Mouse (Mus musculus) cerebellum, postnatal 4 days (tissue): Measurements from ENCODE around the gene Stau1.

Experiments
- DNase-seq, 2 experiments: peaks; one replicate each; pipeline ENCODE4 v3.0.0; 2022; ENCODE audit warnings: low spot score in 2 of 2, mixed read lengths in 1 of 2

Stau1 gene

DNA sequence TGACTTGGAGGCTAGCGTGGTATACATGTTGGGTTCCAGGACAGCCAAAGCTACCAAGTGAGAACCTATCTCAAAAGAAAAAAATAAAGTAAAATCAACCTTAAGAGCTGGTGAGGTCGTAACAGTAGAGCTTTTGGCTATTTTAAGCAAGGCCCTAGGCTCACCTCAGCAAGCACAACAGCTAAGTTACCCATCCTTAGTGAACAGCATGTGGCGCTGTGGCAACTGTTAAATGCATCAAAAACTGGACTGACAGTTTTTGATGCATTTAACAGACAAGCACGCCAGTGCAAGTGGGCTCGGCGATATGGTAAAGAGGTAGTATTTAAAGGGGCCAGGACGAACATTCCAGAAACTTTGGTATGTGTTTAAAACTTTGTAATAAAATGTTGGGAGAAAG lies 5.2 kb downstream of the Stau1 start:
- no peak for DNase-seq

DNA sequence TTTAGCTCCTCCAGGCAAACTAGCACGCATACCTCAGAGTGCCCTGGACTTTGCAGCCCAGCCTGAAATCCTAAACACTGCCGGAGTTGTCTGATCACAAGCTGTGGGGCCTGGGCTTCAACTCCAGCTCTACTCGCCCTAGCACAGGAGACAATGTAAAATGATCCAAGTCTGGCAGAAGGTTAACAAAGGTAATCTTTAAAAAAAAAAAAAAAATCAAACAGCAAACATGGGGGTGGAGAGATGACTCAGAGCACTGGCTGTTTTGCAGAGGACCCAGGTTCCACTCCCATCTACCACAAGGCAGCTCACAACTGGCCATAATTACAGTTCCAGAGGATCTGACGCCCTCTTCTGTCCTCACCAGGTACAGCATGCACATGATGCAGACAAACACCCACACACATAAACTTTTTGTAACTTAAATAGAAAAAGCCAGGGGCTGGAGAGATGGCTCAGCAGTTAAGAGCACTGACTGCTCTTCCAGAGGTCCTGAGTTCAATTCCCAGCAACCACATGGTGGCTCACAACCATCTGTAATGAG lies 12.7 kb downstream of the Stau1 start:
- no peak for DNase-seq

- no peak for DNase-seq
These were observed 15.9 kb downstream of the Stau1 start for GRCm38 (mm10) chr2:166980161-166980560.

DNA sequence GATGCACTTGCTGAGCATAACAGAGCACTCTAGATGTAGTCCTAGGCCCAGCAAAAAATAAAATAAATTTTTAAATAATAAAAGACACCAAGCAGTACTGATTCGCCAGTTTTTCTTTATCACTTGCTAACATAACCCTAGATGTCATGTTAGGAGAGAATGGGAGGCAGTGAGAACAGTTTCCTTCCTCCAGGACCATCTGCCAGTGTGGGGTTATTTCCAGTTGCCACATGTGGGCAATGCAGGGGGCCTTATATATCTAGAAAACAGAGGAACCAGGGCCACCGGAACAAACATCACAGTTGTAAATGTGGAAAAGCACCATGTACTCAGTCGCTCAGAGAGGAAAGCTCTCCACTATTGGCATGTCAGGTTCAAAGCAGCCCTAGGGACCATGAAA lies 18.6 kb downstream of the Stau1 start:
- DNase-seq: no peak

GRCm38 (mm10) chr2:166976356-166976755 lies 19.7 kb downstream of the Stau1 start:
- no peak for DNase-seq

DNA sequence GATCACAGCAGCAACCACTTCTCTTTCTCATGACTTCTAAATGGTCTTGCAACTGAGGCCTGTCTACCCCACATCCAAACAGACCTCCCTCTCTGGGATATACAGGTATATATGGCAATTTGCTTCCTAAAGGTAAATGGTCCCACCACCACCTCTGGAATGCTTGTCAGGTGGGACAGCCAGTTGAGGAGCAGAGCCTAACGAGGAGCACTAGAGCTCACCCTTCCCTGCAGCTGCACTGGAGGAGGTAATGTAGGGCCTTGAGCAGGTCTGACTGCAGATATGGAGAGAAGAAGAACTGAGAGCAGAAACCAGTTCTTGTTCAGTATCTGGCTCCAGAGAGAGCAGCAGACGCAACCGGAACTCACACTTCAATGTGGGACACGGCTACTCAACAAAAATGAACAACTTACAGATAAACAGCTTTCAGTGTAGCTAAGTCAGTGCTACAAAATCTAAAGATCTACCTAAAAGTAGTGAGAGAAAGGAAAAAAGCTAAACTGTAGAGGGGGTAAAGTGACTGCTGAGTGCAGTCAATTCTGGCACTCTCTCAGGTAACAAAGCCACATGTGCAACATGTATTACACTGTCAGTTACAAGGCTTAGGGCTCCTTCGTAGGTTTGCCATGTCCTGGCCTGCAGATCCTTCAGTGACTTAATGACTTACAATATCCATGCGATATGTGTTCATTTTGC lies 21.8 kb downstream of the Stau1 start:
- no peak for DNase-seq

GRCm38 (mm10) chr2:166973153-166973552 lies 22.9 kb downstream of the Stau1 start:
- DNase-seq: no peak

DNA sequence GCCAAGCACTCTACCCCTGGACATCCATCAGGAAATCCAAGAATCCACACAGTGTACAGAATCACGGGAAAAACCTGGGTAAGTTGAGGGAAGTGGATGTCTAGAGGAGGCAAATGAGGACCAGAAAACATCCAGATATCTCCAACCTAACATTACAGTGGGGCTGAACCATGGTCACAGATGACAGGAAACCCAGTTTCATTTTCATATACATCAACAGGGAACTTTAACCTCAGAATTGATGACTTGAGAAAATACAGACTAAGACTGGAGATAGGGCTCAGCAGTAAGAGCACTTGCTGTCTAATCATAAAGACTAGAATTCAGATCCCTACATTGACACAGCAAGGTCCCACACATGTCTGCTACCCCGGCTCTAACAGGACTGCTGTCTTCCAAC lies 31.3 kb downstream of the Stau1 start:
- no peak for DNase-seq

GRCm38 (mm10) chr2:166963257-166963656 lies 32.8 kb downstream of the Stau1 start:
- no peak for DNase-seq

DNA sequence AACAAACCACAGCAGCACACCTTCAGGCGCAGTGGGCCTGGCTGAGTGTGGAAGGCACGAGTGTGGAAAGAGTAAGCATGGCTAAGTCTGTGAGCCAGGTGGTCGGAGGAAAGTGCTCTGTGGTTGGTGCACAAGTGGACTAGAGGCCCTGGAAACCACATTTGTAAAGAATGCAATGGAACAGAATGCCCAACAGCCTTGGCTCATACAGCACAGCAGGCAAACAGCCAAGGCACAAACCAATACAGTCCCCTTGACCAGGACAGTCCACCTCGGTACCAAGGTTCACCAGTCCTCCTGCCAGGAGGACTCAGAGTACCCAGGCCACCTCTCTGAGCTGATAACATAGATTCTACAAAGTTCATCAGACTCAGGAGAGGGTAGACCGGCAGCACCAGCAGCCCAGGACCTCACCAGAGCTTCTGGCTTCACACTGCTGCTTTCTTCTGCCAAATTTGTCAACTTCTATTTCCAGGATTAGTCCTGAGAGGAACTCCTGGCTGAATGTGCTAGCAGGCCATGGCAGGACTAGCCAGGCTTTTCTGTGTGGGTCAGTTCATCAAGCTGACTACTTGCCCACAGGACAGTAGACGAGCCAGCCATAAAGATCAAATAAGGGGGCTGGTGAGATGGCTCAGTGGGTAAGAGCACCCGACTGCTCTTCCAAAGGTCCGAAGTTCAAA lies 35.3 kb downstream of the Stau1 start:
- DNase-seq: no peak

DNA sequence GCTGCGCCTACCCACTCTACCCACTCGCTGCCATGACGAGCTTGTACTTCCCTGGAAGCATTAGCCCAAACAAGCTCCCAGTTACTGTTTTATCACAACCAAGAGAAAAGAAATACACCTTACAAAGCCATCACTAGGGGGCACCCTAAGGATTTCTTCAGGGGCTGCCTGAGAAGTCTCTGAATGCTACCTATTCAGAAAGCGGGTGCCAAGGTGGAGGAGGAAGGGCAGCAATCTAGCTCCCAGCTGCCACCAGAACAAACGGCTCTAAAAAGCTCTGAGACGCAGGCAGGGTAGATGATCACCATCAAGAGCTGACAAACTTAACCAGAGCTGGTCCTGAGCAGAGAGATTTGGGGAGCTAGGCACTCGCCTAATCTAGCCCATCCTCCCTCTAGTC lies 39.3 kb downstream of the Stau1 start:
- DNase-seq: peak in 1 of 2 experiments; percentile 32

DNA sequence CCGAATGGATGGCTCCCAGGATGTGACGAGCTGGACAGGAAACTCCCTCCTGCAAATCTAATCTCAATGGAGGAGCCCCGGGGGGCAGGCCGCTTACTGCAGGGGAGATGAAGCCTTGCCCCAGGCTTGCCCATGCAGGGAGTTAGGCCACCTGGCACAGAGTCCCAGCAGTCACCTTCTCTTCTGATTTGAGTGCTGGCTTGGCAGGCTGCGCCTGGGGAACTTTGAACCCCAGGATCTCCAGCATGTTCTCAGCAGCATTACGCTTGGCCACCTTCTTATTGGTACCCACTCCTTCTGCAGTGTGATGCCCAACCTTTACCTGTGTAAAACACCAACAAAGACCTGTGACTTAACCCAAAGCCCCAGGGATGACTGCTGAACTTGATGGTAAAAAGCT lies 43.9 kb downstream of the Stau1 start:
- no peak for DNase-seq

DNA sequence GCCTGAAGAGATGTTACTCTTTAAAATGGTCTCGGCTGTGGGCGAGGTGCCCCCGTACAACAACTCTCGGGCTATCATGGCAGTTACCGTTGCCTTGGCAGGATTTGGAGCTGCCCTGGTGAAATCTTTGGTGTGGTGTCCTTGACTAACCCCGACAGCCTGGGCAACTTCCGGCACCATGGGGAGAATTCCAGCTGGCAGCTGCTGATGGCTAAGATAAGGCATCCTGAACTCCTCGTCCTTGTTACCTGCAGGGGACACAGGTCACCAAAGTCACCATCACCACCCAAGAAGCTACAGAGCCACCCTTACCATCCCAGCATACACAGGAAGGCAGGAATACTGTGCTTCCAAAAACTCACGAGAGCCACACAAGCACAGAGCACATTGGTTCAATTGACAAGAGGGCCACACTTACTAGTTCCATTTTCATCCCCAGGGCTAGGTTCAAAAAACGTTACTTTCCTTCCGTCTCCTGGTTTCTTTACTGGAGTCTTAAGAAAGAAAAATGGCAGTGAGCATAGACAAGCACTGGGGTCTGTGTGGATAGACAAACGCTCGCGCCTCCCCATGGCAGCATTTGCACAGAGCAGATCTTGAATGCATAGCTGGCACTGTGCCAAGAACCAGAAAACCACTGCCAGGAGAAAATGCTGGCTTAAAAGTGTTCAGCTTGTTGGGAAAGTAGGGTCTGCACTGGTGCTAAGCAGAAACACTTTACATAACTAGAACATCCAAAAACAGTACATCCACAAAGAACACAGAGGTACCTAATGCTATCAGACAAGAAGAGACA lies 45.0 kb downstream of the Stau1 start:
- DNase-seq: peak in 1 of 2 experiments; percentile 40

GRCm38 (mm10) chr2:166948936-166949335 lies 47.2 kb downstream of the Stau1 start:
- DNase-seq: no peak

GRCm38 (mm10) chr2:166948246-166948645 lies 47.9 kb downstream of the Stau1 start:
- no peak for DNase-seq

GRCm38 (mm10) chr2:166945456-166945855 lies 50.6 kb downstream of the Stau1 start:
- no peak for DNase-seq

GRCm38 (mm10) chr2:166944346-166944745 lies 51.8 kb downstream of the Stau1 start:
- DNase-seq: no peak

GRCm38 (mm10) chr2:166943146-166943545 lies 53.0 kb downstream of the Stau1 start:
- no peak for DNase-seq

- DNase-seq: no peak
These were observed 59.9 kb downstream of the Stau1 start for GRCm38 (mm10) chr2:166936166-166936565.

GRCm38 (mm10) chr2:166935582-166935981 lies 60.5 kb downstream of the Stau1 start:
- DNase-seq: no peak

DNA sequence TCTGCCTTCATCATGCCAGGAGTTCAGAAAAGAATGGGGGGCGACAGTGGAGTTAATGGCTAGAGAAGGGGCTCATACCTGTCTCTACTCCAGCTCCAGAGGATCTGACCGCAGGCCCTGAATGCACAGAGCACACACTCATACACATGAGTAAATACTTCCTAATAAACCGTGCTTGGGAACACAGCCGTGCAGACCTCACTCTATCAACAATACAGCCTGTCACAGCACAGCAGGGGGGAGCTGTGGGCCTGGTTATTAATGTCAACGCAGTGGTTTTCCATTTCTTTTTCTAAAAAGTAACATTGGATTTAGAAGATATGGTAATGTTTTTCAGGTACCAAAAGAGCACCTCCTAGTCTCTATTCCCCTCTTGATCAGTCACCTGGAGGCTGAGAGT lies 61.7 kb downstream of the Stau1 start:
- no peak for DNase-seq

GRCm38 (mm10) chr2:166933943-166934342 lies 62.2 kb downstream of the Stau1 start:
- no peak for DNase-seq
